Mouse (Mus musculus): ENCODE results near the gene Npas3.

DNA sequence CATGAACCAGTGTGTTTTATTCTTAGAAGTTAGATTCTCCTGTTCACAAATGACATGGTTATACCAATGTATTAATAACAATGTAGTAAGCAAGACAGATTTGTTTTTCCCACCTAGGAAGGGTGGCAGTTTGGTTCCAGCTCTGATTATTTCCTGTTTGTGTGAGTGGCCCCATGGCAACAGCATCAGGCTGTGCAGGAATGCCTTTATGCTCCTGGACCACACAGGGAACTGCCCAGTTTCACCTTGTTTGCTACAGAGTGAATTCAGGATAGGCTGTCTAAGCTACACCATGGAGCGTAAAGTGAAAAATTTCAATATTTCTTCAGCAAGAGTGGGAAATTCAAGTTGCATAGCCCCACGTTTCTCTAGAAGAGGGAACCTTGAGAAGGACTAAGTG, 162.2 kb downstream of the Npas3 start:
- TF ChIP-seq CTCF (IDR thresholded peaks at IDR 0.05; ENCODE audit: insufficient read depth, low read depth, low read length) (no peak), POLR2A (IDR thresholded peaks at IDR 0.05; ENCODE audit: insufficient read depth, low read depth, low read length) (no peak)

All from olfactory bulb, adult 2 months (tissue).